Mouse (Mus musculus): ENCODE results near the gene Mfsd12. TPM values are rescaled to one million over a fixed set of nuclear protein-coding genes. Genes with fewer than 3 reads are reported as not detected.

The Mfsd12 gene
- total and polyA plus RNA-seq, 2 experiments from 2014 or later = 10.1 to 23.4 TPM

- no peak for TF ChIP-seq CTCF (IDR thresholded peaks at IDR 0.05; ENCODE audit: low read depth)
- ATAC-seq (no peak), DNase-seq (no peak)
- Histone ChIP-seq H3K9ac (no peak overlapping the region), H3K4me3 (ENCODE audit: low read depth, low read length) (no peak overlapping the region), H3K9me3 (ENCODE audit: low read length) (no peaks in the 10 kb centered on the region), H3K36me3 (ENCODE audit: insufficient read depth) (peaks cover 25% of the 10 kb centered on the region; the same call in 1 of the 2 replicates), H3K27ac (ENCODE audit: low read depth, low read length) (peak overlapping the region; percentile 70; the same call in 1 of the 2 replicates), H3K27me3 (ENCODE audit: insufficient read depth, low read length) (no peaks in the 10 kb centered on the region), H3K4me1 (ENCODE audit: insufficient read depth) (peaks cover 9% of the 10 kb centered on the region; the same call in 1 of the 2 replicates), H3K4me2 (ENCODE audit: low read depth) (no peak overlapping the region)
- 69% methylated on average over 9 of the region's 9 CpGs for WGBS
These were observed 53.7 kb downstream of the Mfsd12 start for GRCm38 (mm10) chr10:81410981-81411380.

DNA sequence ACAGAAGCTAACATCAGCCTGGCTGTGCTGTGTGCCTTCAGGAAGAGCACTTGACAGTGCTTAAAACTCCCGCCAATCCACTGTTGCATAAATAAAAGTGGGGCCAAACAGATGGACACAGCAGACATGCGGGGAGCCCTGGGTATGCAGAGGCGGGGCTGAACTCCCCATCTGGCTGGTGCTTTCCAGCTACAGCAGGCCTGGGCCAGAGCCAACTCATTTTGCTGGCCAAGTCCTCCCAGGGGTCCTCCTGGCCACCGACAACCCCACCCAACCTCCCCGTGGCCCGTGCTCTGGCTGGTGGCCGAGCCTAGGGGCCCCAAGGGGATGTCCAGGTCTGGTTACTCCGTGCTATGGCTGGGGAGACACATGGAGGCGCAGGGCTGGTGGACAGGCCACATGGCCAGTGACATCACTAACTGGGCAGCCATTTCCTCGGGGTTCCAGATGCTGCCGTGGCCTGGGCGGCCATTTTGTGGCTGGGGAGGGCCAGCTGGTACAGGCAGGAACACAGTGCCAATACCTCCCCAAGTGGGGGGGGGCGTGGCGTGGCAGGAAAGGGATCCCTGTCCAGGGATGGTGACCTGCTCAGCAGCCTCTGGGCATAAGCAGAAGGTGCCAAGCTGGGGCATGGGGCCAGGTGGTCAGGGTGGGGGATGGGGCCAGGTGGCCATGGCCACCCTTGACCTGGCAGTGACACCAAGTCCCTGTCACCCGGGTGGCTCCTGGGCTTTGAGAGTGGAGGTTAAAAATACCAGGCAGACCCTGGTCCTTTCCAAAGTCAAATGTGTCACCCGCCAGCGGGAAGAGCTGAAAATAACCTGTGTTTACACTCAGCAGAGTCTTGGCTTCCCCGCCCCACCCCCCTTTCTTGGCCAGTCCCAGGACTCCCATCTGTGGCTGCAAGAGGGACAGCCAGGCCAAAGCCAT lies 54.4 kb downstream of the Mfsd12 start:
- Histone ChIP-seq H3K9ac (no peak overlapping the region), H3K4me3 (ENCODE audit: low read depth, low read length) (no peak overlapping the region), H3K36me3 (ENCODE audit: insufficient read depth) (peaks cover 18% of the 10 kb centered on the region; the same call in 1 of the 2 replicates), H3K4me2 (ENCODE audit: low read depth) (no peak overlapping the region), H3K27ac (ENCODE audit: low read depth, low read length) (peak overlapping the region; percentile 70), H3K9me3 (ENCODE audit: low read length) (no peaks in the 10 kb centered on the region), H3K4me1 (ENCODE audit: insufficient read depth) (peaks cover 14% of the 10 kb centered on the region; the same call in 1 of the 2 replicates), H3K27me3 (ENCODE audit: insufficient read depth, low read length) (no peaks in the 10 kb centered on the region)
- DNase-seq (no peak), ATAC-seq (no peak)
- TF ChIP-seq CTCF (IDR thresholded peaks at IDR 0.05; ENCODE audit: low read depth) = no peak
- WGBS = 50% methylated on average over 18 of the region's 18 CpGs

DNA sequence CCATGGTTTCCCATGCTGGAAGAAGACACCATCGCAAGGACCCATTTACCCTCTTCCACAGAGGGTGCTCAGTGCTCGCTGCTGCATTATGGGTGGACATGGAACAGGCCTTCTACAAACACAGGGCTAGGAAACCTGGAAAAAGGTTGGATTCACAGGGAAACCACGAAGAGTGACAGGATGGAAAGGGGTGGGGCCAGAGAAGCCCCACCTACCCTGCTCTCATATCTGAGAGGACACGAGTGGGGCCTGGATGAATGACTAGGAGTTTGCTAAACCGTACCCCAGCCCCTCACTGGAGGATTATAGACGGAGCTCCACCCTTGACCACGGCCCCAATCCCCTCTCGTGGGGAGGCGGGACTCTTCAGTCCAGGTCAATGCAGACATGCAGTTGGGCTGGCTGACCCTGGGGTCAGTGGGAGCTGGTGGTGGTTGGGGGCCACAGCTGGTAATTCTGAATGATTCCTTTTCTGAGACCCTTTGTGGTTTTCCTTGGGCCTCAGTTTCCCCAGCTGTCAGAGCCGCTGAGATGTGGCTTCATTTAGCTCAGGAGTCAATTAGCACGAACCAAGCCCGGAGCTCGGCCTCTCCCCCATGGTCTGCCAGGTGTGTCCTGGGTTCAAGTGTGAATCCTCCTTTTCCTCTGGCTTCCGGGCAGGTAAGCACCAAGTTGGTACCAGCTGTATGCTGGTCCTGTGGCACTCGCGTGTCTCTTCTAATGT lies 55.5 kb downstream of the Mfsd12 start:
- Histone ChIP-seq H3K9ac (no peak overlapping the region), H3K4me2 (ENCODE audit: low read depth) (no peak overlapping the region), H3K9me3 (ENCODE audit: low read length) (no peaks in the 10 kb centered on the region), H3K4me1 (ENCODE audit: insufficient read depth) (peaks cover 19% of the 10 kb centered on the region; the same call in 1 of the 2 replicates), H3K4me3 (ENCODE audit: low read depth, low read length) (no peak overlapping the region), H3K36me3 (ENCODE audit: insufficient read depth) (peaks cover 9% of the 10 kb centered on the region; the same call in 1 of the 2 replicates), H3K27me3 (ENCODE audit: insufficient read depth, low read length) (no peaks in the 10 kb centered on the region), H3K27ac (ENCODE audit: low read depth, low read length) (peak overlapping the region; percentile 70)
- 75% methylated on average over 16 of the region's 16 CpGs for WGBS
- DNase-seq (no peak), ATAC-seq (no peak)
- TF ChIP-seq CTCF (IDR thresholded peaks at IDR 0.05; ENCODE audit: low read depth) = no peak

DNA sequence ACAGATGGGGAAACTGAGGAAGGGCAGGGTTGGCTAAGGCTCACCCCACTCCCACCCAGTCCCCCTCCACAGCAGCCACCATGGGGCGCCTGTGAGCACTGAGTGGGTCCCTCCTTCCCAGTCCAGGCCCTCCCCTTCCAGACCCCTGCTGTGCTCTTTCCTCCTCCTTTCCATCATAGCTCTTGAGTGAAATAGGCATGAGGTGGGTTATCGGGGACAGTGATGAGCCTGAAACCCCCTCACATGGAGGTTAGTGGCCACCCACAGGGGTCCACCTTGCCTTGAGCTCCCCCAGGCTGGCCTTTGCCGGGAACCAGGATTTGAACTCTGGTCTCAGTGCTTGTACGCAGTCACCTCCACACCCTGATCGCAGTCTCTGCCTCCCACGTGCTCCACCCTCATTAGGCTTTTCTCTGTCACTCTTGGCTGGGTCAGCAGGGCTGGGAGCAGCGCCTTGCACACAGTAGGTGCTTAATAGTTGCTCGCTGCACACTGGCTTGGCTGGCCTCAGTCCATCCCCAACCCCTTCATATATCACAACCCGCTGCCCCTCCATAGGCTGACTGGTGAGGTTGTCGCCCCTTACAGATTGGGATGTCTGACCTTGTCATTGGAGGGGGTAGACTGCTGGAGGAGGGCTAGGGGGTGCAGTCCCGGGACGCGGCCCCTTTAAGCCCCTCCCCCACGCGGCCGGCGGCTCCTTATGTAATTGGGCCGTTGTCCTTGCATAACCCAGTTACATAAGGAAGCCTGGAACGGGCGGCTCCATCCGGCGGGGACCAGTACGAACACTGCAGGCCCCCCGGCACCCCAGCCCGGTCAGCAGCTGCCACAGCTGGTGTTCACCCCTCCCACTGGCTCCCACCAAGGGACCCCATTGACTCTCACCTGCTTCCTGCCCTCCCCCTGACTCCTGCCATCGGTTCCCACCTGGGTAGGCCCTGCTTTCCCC lies 56.3 kb downstream of the Mfsd12 start:
- Histone ChIP-seq H3K27ac (ENCODE audit: low read depth, low read length) (peak overlapping the region; percentile 54; the same call in 1 of the 2 replicates), H3K27me3 (ENCODE audit: insufficient read depth, low read length) (no peaks in the 10 kb centered on the region), H3K36me3 (ENCODE audit: insufficient read depth) (peaks cover 3% of the 10 kb centered on the region; the same call in 1 of the 2 replicates), H3K9me3 (ENCODE audit: low read length) (no peaks in the 10 kb centered on the region), H3K9ac (no peak overlapping the region), H3K4me1 (ENCODE audit: insufficient read depth) (peaks cover 19% of the 10 kb centered on the region; the same call in 1 of the 2 replicates), H3K4me2 (ENCODE audit: low read depth) (no peak overlapping the region), H3K4me3 (ENCODE audit: low read depth, low read length) (no peak overlapping the region)
- no peak for ATAC-seq
- DNase-seq = no peak
- TF ChIP-seq CTCF (IDR thresholded peaks at IDR 0.05; ENCODE audit: low read depth) = 0 out of 2 replicates have a peak, but pooled peaks have one; percentile 9
- 28% methylated on average over 26 of the region's 26 CpGs for WGBS

GRCm38 (mm10) chr10:81414682-81415081 lies 57.4 kb downstream of the Mfsd12 start:
- Histone ChIP-seq H3K27ac (ENCODE audit: low read depth, low read length) (peak overlapping the region; percentile 54; the same call in 1 of the 2 replicates), H3K9ac (no peak overlapping the region), H3K36me3 (ENCODE audit: insufficient read depth) (peaks cover 3% of the 10 kb centered on the region), H3K4me1 (ENCODE audit: insufficient read depth) (peaks cover 19% of the 10 kb centered on the region; the same call in 1 of the 2 replicates), H3K9me3 (ENCODE audit: low read length) (no peaks in the 10 kb centered on the region), H3K4me2 (ENCODE audit: low read depth) (no peak overlapping the region), H3K27me3 (ENCODE audit: insufficient read depth, low read length) (no peaks in the 10 kb centered on the region), H3K4me3 (ENCODE audit: low read depth, low read length) (no peak overlapping the region)
- DNase-seq (no peak), ATAC-seq (no peak)
- no peak for TF ChIP-seq CTCF (IDR thresholded peaks at IDR 0.05; ENCODE audit: low read depth)

GRCm38 (mm10) chr10:81415146-81415545 lies 57.9 kb downstream of the Mfsd12 start:
- H3K36me3 ChIP-seq (ENCODE audit: insufficient read depth) = peaks cover 8% of the 10 kb centered on the region
- H3K4me1 ChIP-seq (ENCODE audit: insufficient read depth) = peaks cover 19% of the 10 kb centered on the region; the same call in 1 of the 2 replicates
- H3K9me3 ChIP-seq (ENCODE audit: low read length) = no peaks in the 10 kb centered on the region
- no peak for TF ChIP-seq CTCF (IDR thresholded peaks at IDR 0.05; ENCODE audit: low read depth)
- ATAC-seq (no peak), DNase-seq (no peak)
- H3K4me2 ChIP-seq (ENCODE audit: low read depth) = no peak overlapping the region
- H3K27me3 ChIP-seq (ENCODE audit: insufficient read depth, low read length) = no peaks in the 10 kb centered on the region
- no peak overlapping the region for H3K9ac ChIP-seq
- H3K27ac ChIP-seq (ENCODE audit: low read depth, low read length) = no peak overlapping the region
- WGBS = 79% methylated on average over 5 of the region's 5 CpGs
- no peak overlapping the region for H3K4me3 ChIP-seq (ENCODE audit: low read depth, low read length)

Small RNA genes within 50 kb of the gene (microRNA-seq; reads per million reads assigned to microRNA genes)
- 0 to 1.2 reads per million in 2 experiments for gene Mir6913

Other genes starting within 250 kb of the Mfsd12 start
Only the 30 nearest of the 33 such genes appear.
- gene Pias4, start 189.6 kb upstream of the Mfsd12 start, total RNA-seq (2014; rRNA removed) = 30.1 and 32.5 TPM in 2 replicates
- 28.1 and 35.8 TPM in 2 replicates for gene Pias4, start 189.6 kb upstream of the Mfsd12 start, polyA plus RNA-seq (2015; fragmentation: Nextera tagmentation; extraction: Ambion mirVana)
- gene Eef2, start 180.9 kb upstream of the Mfsd12 start, total RNA-seq (2014; rRNA removed) = 2,084 and 2,175 TPM in 2 replicates
- 466 and 485 TPM in 2 replicates for gene Eef2, start 180.9 kb upstream of the Mfsd12 start, polyA plus RNA-seq (2015; fragmentation: Nextera tagmentation; extraction: Ambion mirVana)
- gene Dapk3, start 174.5 kb upstream of the Mfsd12 start, total RNA-seq (2014; rRNA removed) = 64.6 and 68.9 TPM in 2 replicates
- gene Dapk3, start 174.5 kb upstream of the Mfsd12 start, polyA plus RNA-seq (2015; fragmentation: Nextera tagmentation; extraction: Ambion mirVana) = 58.1 TPM in 2 replicates
- not detected in 2 replicates for gene 4930442H23Rik, start 173.6 kb upstream of the Mfsd12 start, total RNA-seq (2014; rRNA removed)
- 0.11 and 0.24 TPM in 2 replicates for gene 4930442H23Rik, start 173.6 kb upstream of the Mfsd12 start, polyA plus RNA-seq (2015; fragmentation: Nextera tagmentation; extraction: Ambion mirVana)
- 0.08 TPM in 1 of 2 replicates, not detected in the other for gene Nmrk2, start 155.4 kb upstream of the Mfsd12 start, total RNA-seq (2014; rRNA removed)
- gene Nmrk2, start 155.4 kb upstream of the Mfsd12 start, polyA plus RNA-seq (2015; fragmentation: Nextera tagmentation; extraction: Ambion mirVana) = not detected in 2 replicates
- gene Atcay, start 126.7 kb upstream of the Mfsd12 start, total RNA-seq (2014; rRNA removed) = 163 and 170 TPM in 2 replicates
- 78.8 and 79.2 TPM in 2 replicates for gene Atcay, start 126.7 kb upstream of the Mfsd12 start, polyA plus RNA-seq (2015; fragmentation: Nextera tagmentation; extraction: Ambion mirVana)
- 51.0 and 52.1 TPM in 2 replicates for gene Zfr2, start 124.3 kb upstream of the Mfsd12 start, total RNA-seq (2014; rRNA removed)
- 13.0 and 18.7 TPM in 2 replicates for gene Zfr2, start 124.3 kb upstream of the Mfsd12 start, polyA plus RNA-seq (2015; fragmentation: Nextera tagmentation; extraction: Ambion mirVana)
- gene Matk, start 104.6 kb upstream of the Mfsd12 start, total RNA-seq (2014; rRNA removed) = 87.3 and 113 TPM in 2 replicates
- gene Matk, start 104.6 kb upstream of the Mfsd12 start, polyA plus RNA-seq (2015; fragmentation: Nextera tagmentation; extraction: Ambion mirVana) = 66.4 and 79.4 TPM in 2 replicates
- 90.2 and 94.9 TPM in 2 replicates for gene Mrpl54, start 90.6 kb upstream of the Mfsd12 start, total RNA-seq (2014; rRNA removed)
- gene Mrpl54, start 90.6 kb upstream of the Mfsd12 start, polyA plus RNA-seq (2015; fragmentation: Nextera tagmentation; extraction: Ambion mirVana) = 134 and 148 TPM in 2 replicates
- gene Apba3, start 90.5 kb upstream of the Mfsd12 start, total RNA-seq (2014; rRNA removed) = 43.3 and 44.6 TPM in 2 replicates
- gene Apba3, start 90.5 kb upstream of the Mfsd12 start, polyA plus RNA-seq (2015; fragmentation: Nextera tagmentation; extraction: Ambion mirVana) = 22.8 and 24.8 TPM in 2 replicates
- gene Tjp3, start 65.9 kb upstream of the Mfsd12 start, total RNA-seq (2014; rRNA removed) = 6.3 and 8.5 TPM in 2 replicates
- 5.7 and 6.4 TPM in 2 replicates for gene Tjp3, start 65.9 kb upstream of the Mfsd12 start, polyA plus RNA-seq (2015; fragmentation: Nextera tagmentation; extraction: Ambion mirVana)
- 189 and 229 TPM in 2 replicates for gene Pip5k1c, start 64.5 kb upstream of the Mfsd12 start, total RNA-seq (2014; rRNA removed)
- gene Pip5k1c, start 64.5 kb upstream of the Mfsd12 start, polyA plus RNA-seq (2015; fragmentation: Nextera tagmentation; extraction: Ambion mirVana) = 110 and 130 TPM in 2 replicates
- gene Cactin, start 36.4 kb upstream of the Mfsd12 start, total RNA-seq (2014; rRNA removed) = 24.2 and 43.4 TPM in 2 replicates
- gene Cactin, start 36.4 kb upstream of the Mfsd12 start, polyA plus RNA-seq (2015; fragmentation: Nextera tagmentation; extraction: Ambion mirVana) = 19.9 and 24.2 TPM in 2 replicates
- 2.4 and 3.9 TPM in 2 replicates for gene Tbxa2r, start 28.8 kb upstream of the Mfsd12 start, total RNA-seq (2014; rRNA removed)
- 3.3 and 3.4 TPM in 2 replicates for gene Tbxa2r, start 28.8 kb upstream of the Mfsd12 start, polyA plus RNA-seq (2015; fragmentation: Nextera tagmentation; extraction: Ambion mirVana)
- gene Gipc3, start 14.2 kb upstream of the Mfsd12 start, total RNA-seq (2014; rRNA removed) = 0.15 TPM in 1 of 2 replicates, not detected in the other
- not detected in 2 replicates for gene Gipc3, start 14.2 kb upstream of the Mfsd12 start, polyA plus RNA-seq (2015; fragmentation: Nextera tagmentation; extraction: Ambion mirVana)
- 15.1 and 21.6 TPM in 2 replicates for gene Hmg20b, start 7.0 kb upstream of the Mfsd12 start, total RNA-seq (2014; rRNA removed)
- 25.1 and 25.2 TPM in 2 replicates for gene Hmg20b, start 7.0 kb upstream of the Mfsd12 start, polyA plus RNA-seq (2015; fragmentation: Nextera tagmentation; extraction: Ambion mirVana)
- gene 4930404N11Rik, start 8.3 kb downstream of the Mfsd12 start, total RNA-seq (2014; rRNA removed) = not detected in 2 replicates
- gene 4930404N11Rik, start 8.3 kb downstream of the Mfsd12 start, polyA plus RNA-seq (2015; fragmentation: Nextera tagmentation; extraction: Ambion mirVana) = 0.16 and 0.20 TPM in 2 replicates
- 60.2 and 67.2 TPM in 2 replicates for gene Fzr1, start 21.0 kb downstream of the Mfsd12 start, total RNA-seq (2014; rRNA removed)
- gene Fzr1, start 21.0 kb downstream of the Mfsd12 start, polyA plus RNA-seq (2015; fragmentation: Nextera tagmentation; extraction: Ambion mirVana) = 128 and 132 TPM in 2 replicates
- 126 and 139 TPM in 2 replicates for gene Dohh, start 26.9 kb downstream of the Mfsd12 start, total RNA-seq (2014; rRNA removed)
- 111 and 125 TPM in 2 replicates for gene Dohh, start 26.9 kb downstream of the Mfsd12 start, polyA plus RNA-seq (2015; fragmentation: Nextera tagmentation; extraction: Ambion mirVana)
- 2.5 and 3.3 TPM in 2 replicates for gene Gm48551, start 27.0 kb downstream of the Mfsd12 start, total RNA-seq (2014; rRNA removed)
- gene Gm48551, start 27.0 kb downstream of the Mfsd12 start, polyA plus RNA-seq (2015; fragmentation: Nextera tagmentation; extraction: Ambion mirVana) = 5.0 and 7.3 TPM in 2 replicates
- gene Gm48552, start 31.5 kb downstream of the Mfsd12 start, total RNA-seq (2014; rRNA removed) = 5.8 and 16.6 TPM in 2 replicates
- 1.9 and 3.7 TPM in 2 replicates for gene Gm48552, start 31.5 kb downstream of the Mfsd12 start, polyA plus RNA-seq (2015; fragmentation: Nextera tagmentation; extraction: Ambion mirVana)
- 0.77 and 1.3 TPM in 2 replicates for gene Smim24, start 35.6 kb downstream of the Mfsd12 start, total RNA-seq (2014; rRNA removed)
- gene Smim24, start 35.6 kb downstream of the Mfsd12 start, polyA plus RNA-seq (2015; fragmentation: Nextera tagmentation; extraction: Ambion mirVana) = 1.7 TPM in 2 replicates
- gene Nfic, start 98.1 kb downstream of the Mfsd12 start, total RNA-seq (2014; rRNA removed) = 9.0 and 14.5 TPM in 2 replicates
- 14.8 and 23.1 TPM in 2 replicates for gene Nfic, start 98.1 kb downstream of the Mfsd12 start, polyA plus RNA-seq (2015; fragmentation: Nextera tagmentation; extraction: Ambion mirVana)
- 122 and 166 TPM in 2 replicates for gene Celf5, start 125.2 kb downstream of the Mfsd12 start, total RNA-seq (2014; rRNA removed)
- 59.9 and 71.3 TPM in 2 replicates for gene Celf5, start 125.2 kb downstream of the Mfsd12 start, polyA plus RNA-seq (2015; fragmentation: Nextera tagmentation; extraction: Ambion mirVana)
- gene Ncln, start 138.9 kb downstream of the Mfsd12 start, total RNA-seq (2014; rRNA removed) = 83.3 and 105 TPM in 2 replicates
- 57.1 and 65.0 TPM in 2 replicates for gene Ncln, start 138.9 kb downstream of the Mfsd12 start, polyA plus RNA-seq (2015; fragmentation: Nextera tagmentation; extraction: Ambion mirVana)
- 0.38 TPM in 1 of 2 replicates, not detected in the other for gene S1pr4, start 142.6 kb downstream of the Mfsd12 start, total RNA-seq (2014; rRNA removed)
- 0.31 and 0.39 TPM in 2 replicates for gene S1pr4, start 142.6 kb downstream of the Mfsd12 start, polyA plus RNA-seq (2015; fragmentation: Nextera tagmentation; extraction: Ambion mirVana)
- gene Gna15, start 166.7 kb downstream of the Mfsd12 start, total RNA-seq (2014; rRNA removed) = 1.3 and 1.5 TPM in 2 replicates
- gene Gna15, start 166.7 kb downstream of the Mfsd12 start, polyA plus RNA-seq (2015; fragmentation: Nextera tagmentation; extraction: Ambion mirVana) = 1.3 and 1.6 TPM in 2 replicates
- 110 and 114 TPM in 2 replicates for gene Gna11, start 187.7 kb downstream of the Mfsd12 start, total RNA-seq (2014; rRNA removed)
- gene Gna11, start 187.7 kb downstream of the Mfsd12 start, polyA plus RNA-seq (2015; fragmentation: Nextera tagmentation; extraction: Ambion mirVana) = 126 and 133 TPM in 2 replicates
- gene Aes, start 202.0 kb downstream of the Mfsd12 start, total RNA-seq (2014; rRNA removed) = 450 and 455 TPM in 2 replicates
- gene Aes, start 202.0 kb downstream of the Mfsd12 start, polyA plus RNA-seq (2015; fragmentation: Nextera tagmentation; extraction: Ambion mirVana) = 752 and 802 TPM in 2 replicates
- gene Tle2, start 217.1 kb downstream of the Mfsd12 start, total RNA-seq (2014; rRNA removed) = 20.5 and 25.6 TPM in 2 replicates
- 21.0 and 30.5 TPM in 2 replicates for gene Tle2, start 217.1 kb downstream of the Mfsd12 start, polyA plus RNA-seq (2015; fragmentation: Nextera tagmentation; extraction: Ambion mirVana)

Measured in forebrain, postnatal 0 days (tissue).